Mouse (Mus musculus) G1E (cell line): ENCODE measurements around the gene Srrm3. TPM values are rescaled to one million over a fixed set of nuclear protein-coding genes. Genes with fewer than 3 reads are reported as not detected.

Source experiments
- ATAC-seq: 2 replicates; pipeline ENCODE4 v1.8.0; 2016; ENCODE audit warnings: mild to moderate bottlenecking; ENCODE audit not compliant: insufficient number of reproducible peaks, poor library complexity, low FRiP score, severe bottlenecking; ENCODE audit errors: extremely low read depth
- DNase-seq: peaks from one replicate; pipeline ENCODE4 v3.0.0; 2012; ENCODE audit warnings: low spot score
- H3K27me3 ChIP-seq: 2 replicates; pipeline ENCODE4 v1.6.1; 2012; ENCODE audit warnings: mild to moderate bottlenecking, low read length, inconsistent platforms; ENCODE audit not compliant: insufficient read depth
- H3K36me3 ChIP-seq: replicated peaks from 2 replicates; pipeline ENCODE3; 2012; ENCODE audit warnings: mild to moderate bottlenecking, inconsistent platforms
- H3K4me1 ChIP-seq: 2 replicates; pipeline ENCODE4 v1.6.1; 2012; ENCODE audit warnings: low read depth, low read length, inconsistent platforms, mixed read lengths; ENCODE audit not compliant: insufficient read depth
- H3K4me3 ChIP-seq: 2 replicates; pipeline ENCODE4 v1.5.1; 2012; ENCODE audit warnings: low read depth, mild to moderate bottlenecking, inconsistent platforms, low read length, moderate library complexity, mixed read lengths
- H3K9me3 ChIP-seq: replicated peaks from 2 replicates; pipeline ENCODE4 v1.6.1; 2012; ENCODE audit warnings: inconsistent platforms
- CTCF ChIP-seq: IDR thresholded peaks from 2 replicates; pipeline ENCODE4 v1.5.1; 2012; ENCODE audit warnings: low read depth, low read length, inconsistent platforms, mixed read lengths
- GATA1 ChIP-seq: IDR thresholded peaks from 2 replicates; pipeline ENCODE4 v1.6.1; 2012; ENCODE audit warnings: borderline replicate concordance, low read length, inconsistent platforms, mixed read lengths
- GATA2 ChIP-seq: IDR thresholded peaks from 2 replicates; pipeline ENCODE4 v1.6.1; 2012; ENCODE audit warnings: low read depth, low read length, inconsistent platforms, borderline replicate concordance
- POLR2AphosphoS5 ChIP-seq: IDR thresholded peaks from 2 replicates; pipeline ENCODE4 v1.6.1; 2012; ENCODE audit warnings: low read depth, low read length, inconsistent platforms; ENCODE audit not compliant: insufficient replicate concordance
- TAL1 ChIP-seq: conservative IDR thresholded peaks from 2 replicates; pipeline ENCODE4 v1.6.1; 2012; ENCODE audit warnings: low read depth, low read length, inconsistent platforms, mixed read lengths
- polyA plus RNA-seq: library from polyadenylated mRNA; stranded (reverse); fragments of >175 nt; gene quantifications from 2 replicates; pipeline ENCODE4 v1.2.3, GENCODE M21; 2012
- total RNA-seq, 2 experiments: library from RNA; stranded (forward) in 1 of 2; stranded (reverse) in 1 of 2; fragments of 200-1000 nt in 1 of 2; fragments of >200 nt in 1 of 2; fragmentation: Nextera tagmentation in 1 of 2; gene quantifications; 2 replicates each; pipeline ENCODE4 v1.2.3; 2014 to 2017

The Srrm3 gene
- total and polyA plus RNA-seq, 3 experiments: 0.38 TPM; not detected in 2

GRCm38 (mm10) chr5:135800927-135801326 is 5.8 kb upstream of the Srrm3 start:
- Histone ChIP-seq H3K4me3 (no peak overlapping the region), H3K4me1 (no peaks in the 10 kb centered on the region), H3K36me3 (no peaks in the 10 kb centered on the region), H3K9me3 (no peaks in the 10 kb centered on the region), H3K27me3 (peaks cover 17% of the 10 kb centered on the region)
- ATAC-seq: no peak
- TF ChIP-seq GATA1 (no peak), POLR2AphosphoS5 (no peak), TAL1 (no peak)
- DNase-seq: no peak

- DNase-seq (no peak), ATAC-seq (no peak)
- Histone ChIP-seq H3K4me3 (no peak overlapping the region), H3K36me3 (no peaks in the 10 kb centered on the region), H3K27me3 (peaks cover 13% of the 10 kb centered on the region), H3K9me3 (peaks cover 2% of the 10 kb centered on the region; the same call in 1 of the 2 replicates), H3K4me1 (no peaks in the 10 kb centered on the region)
- TF ChIP-seq GATA2 (no peak), CTCF (no peak), TAL1 (no peak), GATA1 (no peak), POLR2AphosphoS5 (no peak)
These were observed 4.0 kb upstream of the Srrm3 start for GRCm38 (mm10) chr5:135802641-135803040.

GRCm38 (mm10) chr5:135803135-135803534 is 3.6 kb upstream of the Srrm3 start:
- Histone ChIP-seq H3K36me3 (no peaks in the 10 kb centered on the region), H3K9me3 (peaks cover 2% of the 10 kb centered on the region; the same call in 1 of the 2 replicates), H3K4me1 (no peaks in the 10 kb centered on the region), H3K27me3 (peaks cover 13% of the 10 kb centered on the region), H3K4me3 (no peak overlapping the region)
- DNase-seq (no peak), ATAC-seq (no peak)
- TF ChIP-seq GATA1: no peak
- no peak for TF ChIP-seq POLR2AphosphoS5
- peak; percentile 13; the same call in 1 of the 2 replicates for TF ChIP-seq CTCF
- no peak for TF ChIP-seq GATA2
- no peak for TF ChIP-seq TAL1

GRCm38 (mm10) chr5:135803676-135804075 is 3.0 kb upstream of the Srrm3 start:
- Histone ChIP-seq H3K4me1 (no peaks in the 10 kb centered on the region), H3K9me3 (peaks cover 2% of the 10 kb centered on the region; the same call in 1 of the 2 replicates), H3K36me3 (no peaks in the 10 kb centered on the region), H3K27me3 (peaks cover 13% of the 10 kb centered on the region), H3K4me3 (no peak overlapping the region)
- no peak for DNase-seq
- TF ChIP-seq POLR2AphosphoS5: no peak
- no peak for TF ChIP-seq GATA1
- TF ChIP-seq CTCF: no peak
- no peak for TF ChIP-seq TAL1
- no peak for ATAC-seq

GRCm38 (mm10) chr5:135804735-135805134 is 2.0 kb upstream of the Srrm3 start:
- Histone ChIP-seq H3K36me3 (no peaks in the 10 kb centered on the region), H3K9me3 (peaks cover 2% of the 10 kb centered on the region; the same call in 1 of the 2 replicates), H3K27me3 (peaks cover 19% of the 10 kb centered on the region), H3K4me1 (no peaks in the 10 kb centered on the region), H3K4me3 (no peak overlapping the region)
- ATAC-seq (no peak), DNase-seq (no peak)
- TF ChIP-seq CTCF: no peak
- no peak for TF ChIP-seq TAL1
- no peak for TF ChIP-seq GATA1
- TF ChIP-seq POLR2AphosphoS5: no peak
- TF ChIP-seq GATA2: no peak

- ATAC-seq: no peak
These were observed 560 bp downstream of the Srrm3 start for GRCm38 (mm10) chr5:135807263-135807637.

GRCm38 (mm10) chr5:135812991-135813390 is 6.3 kb downstream of the Srrm3 start:
- ATAC-seq (no peak), DNase-seq (no peak)
- TF ChIP-seq CTCF (no peak), POLR2AphosphoS5 (no peak), TAL1 (no peak), GATA2 (no peak), GATA1 (no peak)
- H3K27me3 ChIP-seq: peaks cover 6% of the 10 kb centered on the region; the same call in 1 of the 2 replicates
- H3K9me3 ChIP-seq: no peaks in the 10 kb centered on the region
- no peaks in the 10 kb centered on the region for H3K36me3 ChIP-seq
- H3K4me1 ChIP-seq: no peaks in the 10 kb centered on the region
- H3K4me3 ChIP-seq: no peak overlapping the region

More at GRCm38 (mm10) chr5:135807263-135807637, 560 bp downstream of the Srrm3 start:
- H3K27me3 ChIP-seq: peaks cover 6% of the 10 kb centered on the region; the same call in 1 of the 2 replicates
- no peak for DNase-seq
- no peaks in the 10 kb centered on the region for H3K36me3 ChIP-seq
- H3K9me3 ChIP-seq: peaks cover 2% of the 10 kb centered on the region; the same call in 1 of the 2 replicates
- no peak overlapping the region for H3K4me3 ChIP-seq
- TF ChIP-seq POLR2AphosphoS5: no peak
- H3K4me1 ChIP-seq: no peaks in the 10 kb centered on the region
